Mouse (Mus musculus) olfactory bulb, adult 2 months (tissue): Measurements from ENCODE around the gene Abcc10. TPM values are rescaled to one million over a fixed set of nuclear protein-coding genes. Genes with fewer than 3 reads are reported as not detected.

Experiments used
- H3K27ac ChIP-seq: fragments of 200-500 bp; 2 replicates; pipeline ENCODE4 v1.5.1; 2012; ENCODE audit warnings: low read depth, low read length; ENCODE audit not compliant: insufficient read depth
- H3K4me1 ChIP-seq: fragments of 200-500 bp; 2 replicates; pipeline ENCODE4 v1.6.1; 2012; ENCODE audit warnings: low read length; ENCODE audit not compliant: control insufficient read depth, insufficient read depth
- H3K4me3 ChIP-seq: fragments of 200-500 bp; 2 replicates; pipeline ENCODE4 v1.5.1; 2012; ENCODE audit warnings: mild to moderate bottlenecking, low read depth, low read length, moderate library complexity; ENCODE audit not compliant: insufficient read depth
- CTCF ChIP-seq: fragments of 200-500 bp; IDR thresholded peaks from 2 replicates; pipeline ENCODE4 v1.5.1; 2012; ENCODE audit warnings: low read depth, mild to moderate bottlenecking, low read length, moderate library complexity; ENCODE audit not compliant: insufficient read depth
- POLR2A ChIP-seq: fragments of 200-500 bp; IDR thresholded peaks from 2 replicates; pipeline ENCODE4 v1.6.1; 2012; ENCODE audit warnings: mild to moderate bottlenecking, low read depth, low read length, moderate library complexity; ENCODE audit not compliant: insufficient read depth
- WGBS: fragments of 180-500 bp; shearing (Covaris S2); methylation state at CpG from one replicate; pipeline ENCODE4 v1.1.7; 2018; 5-methylcytosine and 5-hydroxymethylcytosine counted together
- polyA plus RNA-seq: library from polyadenylated mRNA; stranded (reverse); fragments of >200 nt; gene quantifications from 2 replicates; pipeline ENCODE4 v1.2.4, GENCODE M21; 2012; ENCODE audit warnings: low replicate concordance; ENCODE audit not compliant: missing spikeins, insufficient read depth, insufficient read length

Abcc10 gene
- polyA plus RNA-seq, 1 experiment: not detected

DNA sequence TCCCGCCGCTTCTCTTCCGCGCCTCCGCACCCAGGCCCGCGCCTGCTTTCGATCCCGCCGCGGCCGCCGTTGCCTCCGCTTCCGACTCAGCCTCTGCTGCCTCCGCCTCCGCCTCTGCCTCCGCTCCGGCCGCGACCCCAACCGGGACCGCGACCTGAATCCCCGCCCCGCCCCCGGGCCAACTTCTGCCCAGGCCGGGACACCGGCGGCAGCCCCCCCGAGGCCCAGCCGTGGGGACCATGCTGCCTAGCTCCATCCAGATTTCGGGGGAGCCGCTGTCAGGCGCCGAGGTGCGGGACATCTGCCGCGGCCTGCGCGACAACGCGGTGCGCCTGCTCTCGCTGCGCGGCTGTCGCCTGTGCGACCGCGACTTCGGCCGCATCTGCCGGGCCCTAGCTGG, 74.0 kb downstream of the Abcc10 start:
- TF ChIP-seq POLR2A (no peak), CTCF (no peak)
- Histone ChIP-seq H3K4me1 (peaks cover 20% of the 10 kb centered on the region), H3K27ac (no peak overlapping the region), H3K4me3 (peak overlapping the region; percentile 70)
- under 1% methylated on average over 47 of the region's 54 CpGs for WGBS

DNA sequence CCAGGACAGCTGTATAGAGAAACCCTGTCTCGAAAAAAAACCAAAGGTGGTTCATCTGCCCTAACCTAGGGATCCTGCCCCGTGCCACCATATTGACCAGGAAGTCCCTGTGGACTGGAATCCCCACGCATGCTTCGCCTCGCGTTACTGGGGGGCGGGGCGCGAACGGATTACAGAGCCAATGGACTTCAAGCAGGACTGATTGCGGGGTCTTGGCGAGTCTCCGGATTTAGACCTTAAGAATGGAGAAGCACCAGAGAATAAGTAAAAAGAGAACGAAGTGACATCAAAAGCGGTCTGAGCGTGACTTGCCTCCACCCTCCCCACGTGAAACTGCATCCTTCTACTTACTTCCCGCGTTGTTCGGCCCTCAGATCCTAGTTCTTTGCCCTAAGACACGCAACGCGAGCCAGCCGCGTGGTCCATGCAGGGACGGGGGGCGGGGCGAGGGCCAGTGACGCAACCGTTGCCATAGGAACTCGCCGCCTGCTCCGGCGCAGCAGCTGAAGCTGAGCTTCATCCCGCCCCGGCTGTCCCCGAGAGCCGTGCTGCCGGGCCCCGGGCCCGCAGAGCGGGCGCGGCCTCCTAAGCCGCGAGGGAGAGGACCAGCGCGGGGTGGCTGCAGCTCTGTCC, 74.6 kb downstream of the Abcc10 start, which contains the start of gene Lrrc73:
Lrrc73 (plus strand) TSS at position 80 of the 633 bp plus-strand sequence.
- Histone ChIP-seq H3K4me1 (peaks cover 25% of the 10 kb centered on the region), H3K27ac (0 out of 2 replicates have a peak within 1 kb of the TSS, but pooled peaks have one; percentile 1), H3K4me3 (peak within 1 kb of the TSS; percentile 70)
- TF ChIP-seq CTCF: no peak
- TF ChIP-seq POLR2A: peak; percentile 58; the same call in 1 of the 2 replicates
- WGBS: 1% methylated on average over 48 of the region's 48 CpGs

Other genes with a start within 250 kb of the Abcc10 start
- not detected in 2 replicates for gene Mrps18a, start 217.4 kb downstream of the Abcc10 start, polyA plus RNA-seq
- not detected in 2 replicates for gene Rsph9, start 184.1 kb downstream of the Abcc10 start, polyA plus RNA-seq
- gene Mad2l1bp, start 174.8 kb downstream of the Abcc10 start, polyA plus RNA-seq: not detected in 2 replicates
- gene Gtpbp2, start 167.3 kb downstream of the Abcc10 start, polyA plus RNA-seq: not detected in 2 replicates
- gene Polh, start 125.7 kb downstream of the Abcc10 start, polyA plus RNA-seq: not detected in 2 replicates
- 150 TPM in 1 of 2 replicates, not detected in the other for gene Xpo5, start 125.6 kb downstream of the Abcc10 start, polyA plus RNA-seq
- gene Polr1c, start 80.3 kb downstream of the Abcc10 start, polyA plus RNA-seq: not detected in 2 replicates
- gene Yipf3, start 80.3 kb downstream of the Abcc10 start, polyA plus RNA-seq: not detected in 2 replicates
- gene Lrrc73, start 74.8 kb downstream of the Abcc10 start, polyA plus RNA-seq: not detected in 2 replicates
- not detected in 2 replicates for gene Tjap1, start 45.3 kb downstream of the Abcc10 start, polyA plus RNA-seq
- not detected in 2 replicates for gene Dlk2, start 30.9 kb downstream of the Abcc10 start, polyA plus RNA-seq
- gene Zfp318, start 55.4 kb upstream of the Abcc10 start, polyA plus RNA-seq: not detected in 2 replicates
- gene Crip3, start 100.6 kb upstream of the Abcc10 start, polyA plus RNA-seq: not detected in 2 replicates
- gene Slc22a7, start 110.1 kb upstream of the Abcc10 start, polyA plus RNA-seq: not detected in 2 replicates
- not detected in 2 replicates for gene Ttbk1, start 159.3 kb upstream of the Abcc10 start, polyA plus RNA-seq
- gene Dnph1, start 168.4 kb upstream of the Abcc10 start, polyA plus RNA-seq: not detected in 2 replicates
- not detected in 2 replicates for gene Cul9, start 218.0 kb upstream of the Abcc10 start, polyA plus RNA-seq
- gene Srf, start 227.8 kb upstream of the Abcc10 start, polyA plus RNA-seq: not detected in 2 replicates